21 mouse cellular contexts compared by ENCODE assay signal in genomic region chr8:94390429-94390828, GRCm38 (mm10). TPM values are rescaled to one million over a fixed set of nuclear protein-coding genes. Genes with fewer than 3 reads are reported as not detected.
"Had no signal": no experiment of that assay in that cellular context is flagged by ENCODE, and none has a peak within 500 bp of the region (broad histone marks: within the 10 kb centered on the region; RNA-seq: fewer than 3 reads in every experiment).

No protein-coding gene starts in this region.

- H3K4me2 ChIP-seq: lung, embryonic 15.5 days; midbrain, embryonic 11.5 days; midbrain, embryonic 13.5 days; midbrain, embryonic 15.5 days; neural tube, embryonic 13.5 days; neural tube, embryonic 15.5 days had no signal

- ATAC-seq: lung, postnatal 0 days; midbrain, embryonic 13.5 days; midbrain, embryonic 15.5 days had no signal

- H3K9me3 ChIP-seq: lung, embryonic 15.5 days; megakaryocyte, embryonic 14.5 days; midbrain, embryonic 13.5 days; midbrain, embryonic 15.5 days; neural tube, embryonic 13.5 days; neural tube, embryonic 15.5 days had no signal

- H3K27me3 ChIP-seq: lung, embryonic 15.5 days; megakaryocyte, embryonic 14.5 days; midbrain, embryonic 13.5 days; midbrain, embryonic 15.5 days; neural tube, embryonic 13.5 days; neural tube, embryonic 15.5 days had no signal

- DNase-seq: lung, adult 2 months; lung, postnatal 14 days; lung, postnatal 36 days; retina, postnatal 1 day; right cerebral cortex, adult 18-20 months; right cerebral cortex, postnatal 25 days; right cerebral cortex, postnatal 4 days; spleen, adult 18-20 months; thymus, adult 18-20 months; thymus, postnatal 14 days; thymus, postnatal 36 days had no signal

- H3K27ac ChIP-seq: lung, embryonic 15.5 days; macrophage; midbrain, embryonic 13.5 days; midbrain, embryonic 15.5 days; neural tube, embryonic 13.5 days; neural tube, embryonic 15.5 days had no signal

- H3K4me3 ChIP-seq: lung, embryonic 15.5 days; megakaryocyte, embryonic 14.5 days; midbrain, embryonic 13.5 days; midbrain, embryonic 15.5 days; neural tube, embryonic 13.5 days; neural tube, embryonic 15.5 days had no signal

- H3K9ac ChIP-seq: lung, embryonic 15.5 days; midbrain, embryonic 13.5 days; midbrain, embryonic 15.5 days; neural tube, embryonic 13.5 days; neural tube, embryonic 15.5 days had no signal

RNA-seq across cellular contexts. Expression of gene Nlrc5, which starts 43.7 kb away (rescaled TPM):
- polyA plus RNA-seq: midbrain, embryonic 11.5 days; neural tube, embryonic 11.5 days had no signal
